Mouse (Mus musculus) 3134 (cell line): ENCODE results near the gene Cux1.

Experiments used
- DNase-seq: peaks from one replicate; pipeline ENCODE4 v3.0.0-alpha.2; 2011; ENCODE audit warnings: low spot score; ENCODE audit not compliant: insufficient read length; ENCODE audit errors: extremely low read depth

Cux1 gene

DNA sequence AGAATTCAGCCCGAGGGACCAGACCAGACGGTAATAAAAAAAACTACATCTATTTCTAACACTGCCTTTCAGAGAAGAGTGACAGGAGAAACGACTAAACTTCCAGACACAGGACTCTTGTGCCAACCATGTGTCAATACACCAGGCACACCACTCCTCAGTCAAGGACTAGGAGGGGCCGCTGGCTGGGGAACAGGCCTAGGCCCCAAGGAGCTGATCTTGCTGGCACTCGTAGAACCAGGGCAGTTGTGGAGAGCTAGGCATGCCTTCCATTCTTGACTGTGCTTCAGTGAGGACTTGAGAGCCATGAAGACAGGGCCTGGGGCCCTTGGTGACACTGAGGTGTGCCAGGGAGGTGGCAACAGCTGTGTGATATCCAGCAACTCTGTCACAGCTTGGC lies 121.3 kb downstream of the Cux1 start:
- DNase-seq: no peak

DNA sequence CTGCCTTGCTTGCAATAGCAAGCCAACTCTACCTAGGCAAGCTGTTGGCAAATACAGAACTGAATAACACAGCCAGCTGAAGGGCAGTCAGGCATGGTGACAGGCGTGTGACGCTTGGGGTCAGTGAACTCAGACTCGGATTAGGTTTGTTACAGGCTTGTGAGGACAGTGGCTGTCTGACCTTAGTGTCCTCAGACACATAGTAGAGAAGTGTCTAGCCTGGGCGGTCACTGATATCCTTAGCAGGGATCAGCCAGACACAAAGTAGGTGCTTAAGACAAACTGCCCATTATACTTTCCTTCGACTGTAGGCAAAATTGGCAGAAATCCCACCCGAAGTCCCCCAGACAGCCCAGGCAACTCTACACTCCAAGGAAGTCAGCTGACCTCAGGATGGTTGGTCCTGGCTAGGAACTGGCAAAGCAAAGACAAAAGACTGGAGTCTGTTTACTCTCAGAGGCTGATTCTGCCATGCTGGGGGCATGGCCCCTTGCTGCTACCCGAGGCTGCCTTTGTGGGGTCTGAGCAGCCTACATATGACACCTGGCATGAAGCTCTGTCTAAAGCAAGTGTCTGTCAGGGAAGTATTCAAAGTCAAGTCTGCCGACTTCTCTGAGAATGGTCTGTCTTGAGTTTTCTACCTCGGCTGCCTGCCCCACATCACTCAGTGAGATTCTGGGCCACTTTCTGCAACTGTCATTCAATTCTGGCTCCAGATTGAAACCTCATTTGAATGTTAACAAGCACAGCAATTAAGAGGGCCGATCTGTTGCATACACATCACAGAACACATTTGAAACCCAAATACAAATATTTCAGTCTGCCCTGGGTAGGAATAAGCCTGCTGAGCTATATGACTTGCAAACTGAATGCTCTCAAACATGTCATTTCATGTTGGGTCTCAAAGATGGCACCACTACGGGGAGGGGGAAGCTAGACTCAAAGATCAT lies 124.8 kb downstream of the Cux1 start:
- no peak for DNase-seq

DNA sequence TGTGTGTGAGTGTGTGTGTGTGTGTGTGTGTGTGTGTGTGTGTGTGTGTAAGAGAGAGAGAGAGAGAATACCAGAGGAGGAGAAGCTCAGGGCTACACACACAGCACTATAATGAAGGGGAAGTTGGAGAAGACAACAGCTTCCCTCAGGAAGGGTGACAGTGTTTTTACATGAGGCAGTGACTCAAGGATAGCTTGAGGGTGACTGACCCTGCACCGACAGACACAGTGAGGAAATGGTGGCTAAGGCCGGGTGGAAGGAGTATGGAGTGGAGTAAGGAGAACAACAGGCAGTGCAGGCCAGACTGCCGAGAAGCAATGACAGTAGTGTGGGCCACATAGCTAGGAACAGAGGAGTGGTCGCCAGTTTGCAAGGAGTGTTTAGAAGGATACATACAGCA lies 137.6 kb downstream of the Cux1 start:
- no peak for DNase-seq

DNA sequence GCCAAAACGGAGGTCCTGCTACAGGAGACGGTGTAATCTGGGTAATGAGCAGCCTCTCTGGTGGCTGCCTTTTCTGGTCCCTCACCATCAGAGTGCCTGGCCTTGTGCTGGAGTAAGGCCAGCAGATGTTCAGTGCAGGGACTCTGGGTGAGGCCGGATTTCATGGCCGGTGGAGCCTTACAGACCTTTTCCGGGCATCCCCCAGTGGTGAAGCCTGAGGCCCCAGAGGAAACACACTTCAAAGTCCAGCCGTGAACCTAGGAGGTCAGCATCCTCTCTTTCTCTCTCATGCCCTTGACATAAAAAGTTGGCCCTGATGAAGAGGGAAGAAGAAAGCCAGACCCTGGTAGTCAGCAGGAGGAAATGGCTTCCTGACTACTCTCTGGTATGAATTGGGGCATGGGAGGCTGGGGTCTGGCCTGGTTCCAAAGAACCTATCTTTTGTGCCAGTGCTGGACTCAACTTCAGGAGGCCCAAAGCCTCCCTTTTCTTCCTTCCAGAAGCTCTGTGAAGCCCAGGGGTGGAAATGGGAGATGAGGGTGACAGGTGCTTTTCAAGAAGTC lies 138.7 kb downstream of the Cux1 start:
- no peak for DNase-seq

DNA sequence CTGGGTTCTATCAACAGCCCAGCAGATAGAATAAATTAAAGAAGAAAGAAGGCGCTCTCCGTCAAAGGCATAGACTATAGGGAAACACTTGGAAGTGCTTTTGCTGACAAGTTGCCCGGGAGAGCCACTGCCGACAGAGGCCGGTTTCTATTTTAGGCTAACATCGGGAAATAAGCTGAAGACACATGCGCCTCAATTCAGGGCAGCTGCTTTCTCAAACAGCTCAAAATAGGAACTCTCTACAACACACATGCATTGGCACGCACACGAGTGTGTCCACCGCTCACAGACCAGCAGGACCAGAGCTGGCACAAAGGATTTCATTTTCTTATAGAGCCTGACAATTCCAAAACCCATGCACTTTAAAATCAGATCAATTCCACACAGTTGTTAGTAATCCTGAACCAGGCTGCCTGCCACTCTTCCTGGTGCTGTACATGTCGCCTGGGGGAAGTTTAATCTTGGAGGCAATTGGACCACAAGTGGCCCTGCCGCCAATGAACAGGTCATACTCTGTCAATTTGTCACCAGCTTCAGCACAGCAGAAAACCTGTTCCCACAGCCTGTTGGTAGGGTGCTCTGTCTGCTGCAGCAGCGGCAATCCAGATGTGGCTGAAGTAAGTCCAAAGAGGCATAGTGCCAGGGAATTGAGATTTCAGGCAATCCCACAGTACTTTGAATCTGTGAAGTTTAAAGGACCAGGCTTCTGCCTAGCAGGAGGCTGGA lies 139.4 kb downstream of the Cux1 start:
- no peak for DNase-seq

DNA sequence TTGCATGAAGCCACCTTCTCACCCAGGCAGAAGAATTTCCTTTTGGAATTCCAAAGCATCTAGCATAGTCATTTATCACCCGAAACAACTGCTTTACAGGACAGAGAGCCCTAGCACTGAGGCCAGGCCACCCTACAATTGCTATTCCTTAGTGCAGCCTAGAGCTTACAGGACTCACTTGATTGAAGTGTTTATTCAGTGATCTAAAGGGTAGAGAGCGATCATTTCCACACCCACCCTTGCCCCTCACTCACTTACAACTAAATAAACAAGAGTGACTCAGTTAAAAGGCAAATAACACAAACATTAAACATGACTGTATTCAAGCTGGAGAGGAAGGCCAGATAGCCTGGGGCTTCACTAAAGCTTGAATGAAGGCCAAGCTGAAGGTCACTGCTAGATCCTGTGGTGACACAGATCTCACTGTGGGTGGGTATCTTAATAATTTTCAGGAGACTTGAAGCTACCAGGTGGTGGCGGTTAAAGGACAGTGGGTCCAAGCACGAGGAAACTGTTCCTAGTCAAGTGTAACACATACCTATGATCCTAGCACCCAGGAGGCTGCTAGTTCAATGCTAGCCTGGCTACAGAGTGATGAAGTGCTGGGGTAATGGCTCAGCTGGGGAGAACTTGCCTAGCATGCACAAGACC lies 140.0 kb downstream of the Cux1 start:
- no peak for DNase-seq

DNA sequence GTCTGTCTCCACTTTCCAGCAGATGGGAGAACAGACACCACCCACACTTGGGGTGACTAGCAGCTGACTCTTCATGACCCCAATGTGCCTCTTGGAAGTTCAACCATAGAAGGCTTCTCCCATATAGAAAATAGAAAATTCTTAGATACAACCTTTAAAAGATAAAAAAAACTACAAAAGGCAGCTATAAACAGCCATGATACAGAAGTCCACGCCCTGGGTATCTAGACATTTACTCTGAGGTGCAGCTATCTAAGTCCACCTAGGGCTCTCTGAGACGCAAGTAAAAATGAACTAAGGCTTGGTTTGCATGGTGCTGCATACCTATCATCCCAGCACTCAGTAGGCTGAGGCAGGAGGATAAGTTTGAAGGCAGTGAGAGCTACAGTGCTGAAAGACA lies 144.3 kb downstream of the Cux1 start:
- DNase-seq: no peak

DNA sequence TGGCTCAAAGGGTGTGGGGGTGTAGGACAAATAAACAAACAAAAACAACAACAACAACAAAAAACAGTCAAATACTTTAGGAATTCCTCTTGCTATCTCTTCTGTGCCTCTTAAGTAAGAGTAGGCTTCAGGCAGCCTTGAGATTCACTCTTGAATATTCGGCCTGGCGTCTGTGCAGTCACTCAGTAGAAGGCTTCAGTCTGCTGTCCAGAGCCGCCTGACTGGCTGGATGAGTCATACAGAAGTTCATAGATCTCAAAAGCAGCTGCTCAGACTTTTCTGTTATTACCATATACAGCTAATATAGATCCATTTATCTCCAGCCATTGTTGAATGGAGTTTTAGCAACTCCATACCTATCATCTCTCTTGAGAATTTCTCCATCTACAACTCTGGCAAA lies 145.4 kb downstream of the Cux1 start:
- no peak for DNase-seq

DNA sequence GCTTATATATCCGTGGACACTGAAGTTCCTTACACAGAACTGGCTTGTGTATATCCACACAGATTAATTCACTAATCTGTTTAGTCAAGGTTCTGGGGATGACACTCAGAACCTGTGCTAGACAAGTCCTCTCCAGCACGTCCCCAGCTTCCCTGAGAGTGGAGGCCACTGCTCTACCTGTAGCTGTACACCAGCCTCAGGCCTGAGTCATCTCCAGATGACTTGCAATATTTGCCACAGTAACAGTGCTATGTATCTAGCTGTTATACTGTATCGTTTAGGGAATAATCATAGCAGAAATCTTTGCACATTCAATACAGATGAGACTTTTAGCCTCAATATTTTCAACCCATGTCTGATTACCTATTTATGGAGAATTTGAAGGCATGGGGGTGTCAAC lies 146.0 kb downstream of the Cux1 start:
- DNase-seq: no peak

DNA sequence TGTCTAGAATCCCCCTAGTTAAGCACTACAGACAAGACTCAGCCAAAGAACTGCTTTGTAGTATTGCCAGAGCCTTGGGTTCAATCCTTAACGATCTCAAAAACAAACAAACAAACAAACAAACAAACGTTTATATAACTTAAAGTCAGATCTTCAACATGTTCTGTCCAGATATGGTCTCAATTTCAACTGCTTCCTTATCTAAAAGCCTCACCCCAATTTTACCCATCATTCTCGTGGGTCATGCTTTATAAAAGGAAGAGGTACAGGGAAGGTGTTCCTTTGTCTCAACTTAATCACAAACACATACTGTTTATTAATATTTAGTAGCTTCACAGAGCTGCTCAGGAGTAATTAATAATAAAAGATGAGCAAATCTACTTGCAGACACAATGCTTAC lies 146.9 kb downstream of the Cux1 start:
- no peak for DNase-seq

DNA sequence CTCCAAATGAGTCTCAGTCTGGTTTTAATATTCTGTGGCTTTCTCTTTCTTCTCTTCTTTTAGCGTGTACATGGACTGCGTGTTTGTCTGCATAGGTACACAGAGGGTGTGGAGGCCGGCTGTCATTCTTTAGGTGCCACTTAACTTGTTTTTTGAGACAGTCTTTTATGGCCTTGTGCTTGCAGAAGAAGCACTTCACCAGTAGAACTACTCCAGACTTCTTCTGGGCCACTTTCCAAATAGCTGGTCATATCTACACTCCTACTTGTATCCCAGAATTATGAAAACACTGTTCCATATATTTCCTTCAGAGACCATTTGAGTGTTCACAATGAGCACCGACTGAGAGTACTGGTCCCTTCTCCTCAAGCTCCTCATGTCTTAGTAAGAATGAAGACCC lies 149.4 kb downstream of the Cux1 start:
- DNase-seq: no peak

DNA sequence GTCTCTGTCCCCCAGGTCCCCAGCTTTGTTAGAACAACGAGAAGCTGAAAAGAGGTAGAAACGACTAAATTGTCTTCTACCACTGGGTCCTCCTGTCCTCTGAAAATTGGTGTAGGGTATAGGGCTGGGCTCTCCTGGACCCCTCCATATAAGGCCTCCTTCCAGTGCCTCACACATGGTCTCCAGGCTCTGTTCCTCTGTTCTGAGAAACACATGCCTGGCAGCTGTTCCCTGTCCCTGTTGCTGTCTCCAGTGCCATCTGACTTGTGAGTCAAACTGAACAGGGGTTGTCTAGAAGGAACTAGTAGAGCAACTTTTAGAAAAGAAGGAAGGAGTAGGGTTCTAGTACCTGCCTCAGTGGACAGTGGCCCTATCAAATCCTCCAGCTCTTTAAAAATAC lies 152.8 kb downstream of the Cux1 start:
- DNase-seq: no peak

DNA sequence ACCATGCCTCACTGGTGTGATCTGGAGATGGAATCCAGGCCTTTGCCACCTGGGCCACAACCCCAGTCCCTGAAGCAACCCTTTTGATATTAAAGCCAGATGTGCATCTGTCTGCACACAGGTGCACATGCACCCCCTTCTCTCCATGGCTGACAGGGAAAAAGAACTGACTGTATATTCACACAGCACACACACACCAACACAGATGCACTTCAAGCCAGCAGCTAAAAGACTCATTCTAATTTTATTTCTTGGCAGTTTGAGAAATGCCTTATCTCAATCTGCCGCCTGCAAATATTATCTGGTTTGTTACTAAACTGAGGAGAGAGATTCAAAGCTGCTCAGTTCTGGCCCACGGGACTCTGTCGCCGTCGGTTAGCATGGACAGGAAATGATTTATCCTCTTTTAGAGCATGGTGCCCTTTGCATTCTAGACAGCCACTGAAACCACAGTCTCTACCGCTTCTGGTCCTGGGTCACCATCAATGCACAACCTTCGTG lies 156.6 kb downstream of the Cux1 start:
- no peak for DNase-seq

DNA sequence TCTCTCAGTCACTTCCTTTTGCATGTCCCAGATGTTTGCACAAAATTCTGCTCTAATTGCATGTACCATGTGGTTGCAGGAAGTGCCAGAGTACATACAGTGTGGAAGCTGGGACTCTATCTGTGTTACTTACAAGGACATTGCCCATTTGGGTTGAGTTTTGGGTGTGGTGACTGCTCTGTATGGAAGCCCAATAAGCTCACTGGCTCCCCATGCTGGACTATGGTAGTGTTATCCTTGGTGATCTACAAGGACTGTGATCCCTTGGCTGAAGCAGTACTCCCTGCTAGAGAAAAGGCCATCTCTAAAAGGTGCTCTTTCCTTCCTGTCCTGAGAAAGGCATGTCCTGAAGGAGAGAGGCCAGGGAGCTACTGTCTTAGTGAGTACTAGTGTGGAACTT lies 160.9 kb downstream of the Cux1 start:
- DNase-seq: no peak

DNA sequence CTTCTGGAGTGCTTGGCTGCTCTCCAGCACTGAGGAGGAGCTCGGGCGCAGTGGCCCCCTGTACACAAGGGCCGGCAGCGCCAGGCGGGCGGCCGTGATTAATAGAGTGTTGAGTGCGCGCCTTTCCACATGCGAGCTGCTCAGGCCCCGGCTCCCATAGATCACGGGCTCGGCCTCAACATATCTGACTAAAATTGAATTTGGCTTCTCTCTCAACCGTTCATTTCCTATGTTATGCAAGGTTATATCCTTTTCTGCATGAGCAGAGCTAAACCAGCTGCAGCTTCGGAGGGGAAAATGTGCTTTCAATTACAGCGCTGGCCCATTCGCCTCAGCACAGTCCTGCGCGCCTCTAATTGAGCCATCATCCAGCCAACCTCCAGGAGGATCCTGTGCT lies 163.7 kb downstream of the Cux1 start:
- DNase-seq: no peak

DNA sequence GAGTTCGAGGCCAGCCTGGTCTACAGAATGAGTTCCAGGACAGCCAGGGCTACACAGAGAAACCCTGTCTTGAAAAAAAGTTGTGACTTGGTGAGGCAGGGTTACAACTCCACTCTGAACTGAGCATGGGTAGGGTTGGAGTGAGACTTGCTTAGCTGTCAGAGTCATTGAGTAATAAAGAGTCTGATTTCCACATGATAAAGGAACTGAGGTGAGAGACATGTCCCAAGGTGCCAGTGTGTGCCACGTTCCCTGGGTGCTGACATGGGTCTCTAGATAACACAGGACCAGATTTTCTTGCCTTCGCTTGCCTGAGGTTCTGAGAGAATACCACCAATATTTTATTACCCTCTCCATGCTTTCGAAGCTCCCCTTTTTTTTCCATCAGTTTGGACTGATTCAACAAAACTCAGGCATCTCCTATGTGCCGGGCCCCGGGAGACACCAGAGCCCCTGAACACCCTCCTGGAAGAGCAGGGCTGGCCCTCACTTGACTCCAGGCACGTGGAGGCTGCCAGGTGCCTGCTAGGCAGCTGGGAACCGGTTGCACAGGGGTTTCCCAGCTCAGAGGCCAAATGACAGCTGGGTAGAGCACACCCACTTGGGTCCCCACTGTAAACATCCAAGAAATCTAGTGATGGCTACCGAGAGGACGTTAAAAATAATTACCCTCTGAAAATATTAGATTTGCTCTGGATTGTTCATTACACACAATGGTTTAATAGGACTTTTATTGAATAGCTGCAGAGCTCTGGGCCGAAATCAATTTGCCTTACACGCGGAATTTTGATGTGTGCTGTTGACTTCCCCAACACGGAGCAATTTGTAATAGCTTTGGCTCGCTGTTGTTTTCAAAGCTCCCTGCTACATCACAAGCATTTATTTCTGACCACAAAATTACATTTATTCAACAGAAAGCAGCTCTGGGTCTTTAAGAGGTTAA lies 164.4 kb downstream of the Cux1 start:
- DNase-seq: no peak

DNA sequence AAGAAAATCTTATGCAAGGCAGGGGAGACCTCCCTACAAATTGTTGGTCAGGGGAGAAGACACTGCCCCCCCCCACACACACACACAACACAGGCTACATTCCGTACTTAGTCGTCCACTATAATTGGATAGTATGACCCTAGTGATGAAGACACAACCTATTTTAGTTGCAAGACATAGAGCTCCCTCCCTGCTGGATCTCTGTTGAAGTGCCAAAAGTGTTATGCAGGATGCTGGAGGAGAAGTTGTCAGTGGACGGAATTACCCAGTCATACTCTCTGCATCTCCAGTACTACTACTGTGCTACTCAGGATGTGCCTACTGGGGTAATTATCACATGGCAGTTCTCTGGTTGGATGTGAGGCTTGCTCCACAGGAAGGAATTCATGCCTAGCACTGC lies 168.6 kb downstream of the Cux1 start:
- DNase-seq: no peak

DNA sequence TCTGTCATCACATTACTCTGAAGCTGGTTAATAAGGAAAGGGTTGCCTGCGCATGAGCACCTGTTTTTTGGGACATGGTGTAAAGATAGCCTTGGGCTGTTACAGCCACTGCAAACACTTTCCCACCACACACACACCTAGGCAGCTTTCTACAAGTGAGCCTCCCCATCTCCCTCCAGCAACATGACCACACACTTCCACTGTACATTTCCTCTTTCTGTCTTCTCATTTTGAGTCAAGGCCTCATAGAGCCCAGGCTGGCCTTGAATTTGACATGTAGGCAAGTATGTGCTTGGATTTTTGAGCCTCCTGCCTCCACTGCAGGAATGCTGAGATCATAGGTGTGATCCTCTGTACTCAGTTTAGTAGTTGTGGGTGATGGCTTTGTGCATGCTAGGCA lies 170.6 kb downstream of the Cux1 start:
- no peak for DNase-seq

DNA sequence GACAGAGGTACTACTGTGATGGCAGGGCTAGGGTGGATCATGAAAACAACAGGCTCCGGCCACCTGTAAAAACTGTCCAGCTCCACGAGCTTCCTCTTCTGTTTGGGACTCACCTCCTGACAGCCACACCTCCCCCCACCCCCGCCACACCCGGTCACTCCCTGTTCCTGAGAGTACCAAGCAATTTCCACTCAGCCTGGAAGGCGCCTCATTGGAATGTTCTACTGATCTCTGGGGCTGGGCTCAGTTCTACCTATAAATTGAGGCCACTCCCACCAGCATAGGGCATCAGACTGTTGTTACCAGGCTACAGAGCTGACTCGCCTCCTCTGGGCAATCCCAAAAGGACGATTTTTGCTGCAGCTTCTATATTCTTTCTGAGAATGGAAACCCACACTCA lies 171.0 kb downstream of the Cux1 start:
- DNase-seq: no peak

DNA sequence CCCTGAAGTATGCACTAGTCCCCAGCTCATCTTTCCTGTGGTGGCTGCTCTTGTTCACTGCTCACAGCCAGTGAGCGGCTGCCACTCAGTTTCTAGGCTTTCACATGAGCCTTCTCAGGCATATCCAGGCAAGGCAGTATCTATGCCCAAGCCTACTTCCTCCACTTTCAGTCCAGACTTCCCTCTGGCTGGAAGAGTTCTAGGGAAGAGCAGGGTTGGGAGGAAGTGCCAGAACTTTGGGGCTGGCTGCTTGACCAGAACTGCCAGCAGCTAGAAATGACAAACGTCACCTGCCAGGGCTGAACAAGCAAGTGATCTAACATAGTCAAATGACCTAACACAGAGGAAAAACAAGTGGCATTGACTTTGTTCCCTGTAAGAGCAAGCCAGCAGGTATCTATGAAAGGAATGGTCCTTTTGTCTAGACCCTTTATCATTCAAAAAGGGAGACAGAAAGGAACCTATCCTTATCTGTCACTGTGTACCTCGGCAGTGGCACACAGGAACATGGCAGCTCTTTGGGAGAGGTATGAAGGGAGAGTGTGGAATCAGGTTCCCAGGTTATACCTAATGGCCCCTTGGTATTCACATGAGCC lies 171.6 kb downstream of the Cux1 start:
- DNase-seq: no peak
